Mouse (Mus musculus) liver, embryonic 13.5 days (tissue): Measurements from ENCODE around the gene Igfbp3. TPM values are rescaled to one million over a fixed set of nuclear protein-coding genes. Genes with fewer than 3 reads are reported as not detected.

Source experiments
- ATAC-seq: fragments of 200-750 bp; cut with Nextera tagmentation; 2 replicates; pipeline ENCODE4 v1.8.0; 2017; ENCODE audit warnings: low read depth, mild to moderate bottlenecking, moderate number of reproducible peaks, moderate library complexity
- DNase-seq: peaks from one replicate; pipeline ENCODE4 v3.0.0; 2022
- H3K27ac ChIP-seq: fragments of 300-500 bp; sonication (generic); 2 replicates; pipeline ENCODE4 v1.5.1; 2015; ENCODE audit warnings: moderate library complexity, mild to moderate bottlenecking, inconsistent platforms
- H3K27me3 ChIP-seq: fragments of 300-500 bp; sonication (generic); 2 replicates; pipeline ENCODE4 v1.6.1; 2015; ENCODE audit warnings: mild to moderate bottlenecking, inconsistent platforms
- H3K36me3 ChIP-seq: fragments of 300-500 bp; sonication (generic); 2 replicates; pipeline ENCODE4 v1.6.1; 2015; ENCODE audit warnings: mild to moderate bottlenecking, inconsistent platforms
- H3K4me1 ChIP-seq: fragments of 300-500 bp; sonication (generic); replicated peaks from 2 replicates; pipeline ENCODE4 v1.6.1; 2015; ENCODE audit warnings: inconsistent platforms
- H3K4me2 ChIP-seq: fragments of 300-500 bp; sonication (generic); 2 replicates; pipeline ENCODE4 v1.6.1; 2015; ENCODE audit warnings: inconsistent platforms, mild to moderate bottlenecking, moderate library complexity
- H3K4me3 ChIP-seq: fragments of 300-500 bp; sonication (generic); replicated peaks from 2 replicates; pipeline ENCODE4 v1.5.1; 2015; ENCODE audit warnings: mild to moderate bottlenecking, inconsistent platforms
- H3K9ac ChIP-seq: fragments of 300-500 bp; sonication (generic); 2 replicates; pipeline ENCODE4 v1.6.1; 2015; ENCODE audit warnings: mild to moderate bottlenecking, inconsistent platforms
- H3K9me3 ChIP-seq: fragments of 300-500 bp; sonication (generic); replicated peaks from 2 replicates; pipeline ENCODE4 v1.6.1; 2016; ENCODE audit warnings: inconsistent platforms
- WGBS: fragments of 180-500 bp; shearing (Covaris S2); methylation state at CpG from one replicate; pipeline ENCODE4 v1.1.7; 2015; ENCODE audit not compliant: insufficient replicate concordance; 5-methylcytosine and 5-hydroxymethylcytosine counted together
- polyA plus RNA-seq: library from polyadenylated mRNA; unstranded; fragments of >200 nt; fragmentation: Nextera tagmentation; extraction: Ambion mirVana; gene quantifications from 2 replicates; pipeline ENCODE4 v1.2.1, GENCODE M21; 2015

Igfbp3 gene
- polyA plus RNA-seq, 1 experiment from 2014 or later = 22.8 TPM

DNA sequence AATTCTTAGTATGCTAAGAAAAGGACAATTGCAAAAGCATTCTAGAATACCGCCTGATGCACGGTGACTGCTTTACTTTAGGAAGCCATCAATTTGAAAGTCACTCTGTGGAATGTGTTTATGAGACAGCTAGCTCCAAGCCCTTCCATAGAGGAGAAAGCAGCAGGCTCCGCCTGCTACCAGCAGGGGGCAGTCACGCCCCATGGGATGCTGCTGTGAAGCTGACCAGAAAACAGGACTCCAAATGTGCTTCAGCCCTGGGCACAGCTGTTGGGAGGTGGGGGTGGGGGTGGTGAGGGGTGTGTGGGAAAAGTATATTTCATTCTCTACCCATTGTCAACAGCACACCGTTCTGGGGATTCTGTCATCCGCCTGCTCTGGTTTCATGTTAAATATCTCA, 3.4 kb downstream of the Igfbp3 start:
- Histone ChIP-seq H3K9me3 (no peaks in the 10 kb centered on the region), H3K27me3 (peaks cover 45% of the 10 kb centered on the region), H3K36me3 (no peaks in the 10 kb centered on the region), H3K27ac (no peak overlapping the region), H3K9ac (no peak overlapping the region), H3K4me3 (no peak overlapping the region), H3K4me2 (no peak overlapping the region), H3K4me1 (no peaks in the 10 kb centered on the region)
- ATAC-seq (no peak), DNase-seq (no peak)
- WGBS = 21% methylated on average over 6 of the region's 6 CpGs

DNA sequence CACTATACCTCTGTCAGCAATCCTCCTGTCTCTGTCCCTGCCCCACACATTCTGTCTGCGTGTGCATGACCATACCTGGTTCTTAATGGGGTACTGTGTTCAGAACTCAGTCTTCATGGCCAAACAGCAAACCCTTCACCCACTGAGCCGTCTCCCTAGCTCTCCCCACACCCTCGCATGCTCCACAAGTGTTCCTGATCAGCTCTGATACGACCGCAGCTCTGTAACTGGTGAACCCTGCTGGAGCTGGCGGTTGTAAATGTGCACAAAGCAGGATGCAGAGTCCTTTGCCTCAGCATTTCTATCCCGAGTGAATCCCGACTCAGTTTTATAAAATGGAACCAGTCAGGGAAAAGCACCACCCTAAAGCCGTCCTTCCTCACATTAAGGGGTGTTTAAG, 9.9 kb downstream of the Igfbp3 start:
- Histone ChIP-seq H3K4me2 (no peak overlapping the region), H3K36me3 (no peaks in the 10 kb centered on the region), H3K4me3 (no peak overlapping the region), H3K27ac (no peak overlapping the region), H3K4me1 (no peaks in the 10 kb centered on the region), H3K9me3 (no peaks in the 10 kb centered on the region), H3K9ac (no peak overlapping the region), H3K27me3 (no peaks in the 10 kb centered on the region)
- DNase-seq (no peak), ATAC-seq (no peak)
- WGBS = 64% methylated on average over 9 of the region's 9 CpGs

DNA sequence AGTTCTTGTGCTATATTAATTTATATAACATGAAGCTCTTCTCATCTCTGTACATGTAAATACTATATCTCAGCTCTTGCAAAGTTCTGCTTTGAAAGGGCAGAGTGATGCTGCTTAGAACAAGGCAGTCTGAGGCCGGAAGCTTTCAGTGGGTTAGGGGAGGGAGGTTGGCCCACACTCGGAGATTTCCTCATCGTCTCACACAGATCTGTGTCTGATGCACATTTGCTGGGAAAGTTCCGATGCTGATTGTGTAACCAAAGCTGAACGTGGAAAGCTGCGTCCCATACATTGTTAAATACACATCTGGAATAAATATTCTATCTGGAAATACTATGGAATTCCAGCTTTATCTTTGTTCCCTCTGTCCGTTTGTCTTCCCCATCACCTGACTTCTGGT, 11.5 kb downstream of the Igfbp3 start:
- no peak for DNase-seq
- Histone ChIP-seq H3K4me2 (no peak overlapping the region), H3K9me3 (no peaks in the 10 kb centered on the region), H3K9ac (no peak overlapping the region), H3K27me3 (no peaks in the 10 kb centered on the region), H3K27ac (no peak overlapping the region), H3K4me3 (no peak overlapping the region), H3K36me3 (no peaks in the 10 kb centered on the region), H3K4me1 (no peaks in the 10 kb centered on the region)
- 52% methylated on average over 7 of the region's 7 CpGs for WGBS
- no peak for ATAC-seq

DNA sequence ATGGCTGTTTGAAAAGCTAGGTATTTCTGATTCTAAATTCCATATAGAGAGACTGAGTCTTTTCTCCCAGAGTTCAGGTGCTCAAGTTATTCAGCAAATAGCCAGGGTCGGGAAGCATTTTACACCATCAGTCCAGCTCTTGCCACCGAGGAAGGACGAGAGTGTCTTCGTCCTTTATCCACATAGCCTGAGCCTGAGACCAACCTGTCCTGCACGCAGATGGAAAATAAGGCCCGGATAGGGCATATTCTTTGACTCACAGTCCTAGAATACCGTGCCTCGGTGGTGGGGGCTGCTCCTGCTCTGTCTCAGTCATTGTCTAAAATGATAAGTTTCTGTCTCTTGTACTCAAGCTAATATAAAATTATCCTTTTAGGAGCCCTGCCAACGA, 13.3 kb downstream of the Igfbp3 start:
- ATAC-seq (no peak), DNase-seq (no peak)
- 62% methylated on average over 9 of the region's 9 CpGs for WGBS

DNA sequence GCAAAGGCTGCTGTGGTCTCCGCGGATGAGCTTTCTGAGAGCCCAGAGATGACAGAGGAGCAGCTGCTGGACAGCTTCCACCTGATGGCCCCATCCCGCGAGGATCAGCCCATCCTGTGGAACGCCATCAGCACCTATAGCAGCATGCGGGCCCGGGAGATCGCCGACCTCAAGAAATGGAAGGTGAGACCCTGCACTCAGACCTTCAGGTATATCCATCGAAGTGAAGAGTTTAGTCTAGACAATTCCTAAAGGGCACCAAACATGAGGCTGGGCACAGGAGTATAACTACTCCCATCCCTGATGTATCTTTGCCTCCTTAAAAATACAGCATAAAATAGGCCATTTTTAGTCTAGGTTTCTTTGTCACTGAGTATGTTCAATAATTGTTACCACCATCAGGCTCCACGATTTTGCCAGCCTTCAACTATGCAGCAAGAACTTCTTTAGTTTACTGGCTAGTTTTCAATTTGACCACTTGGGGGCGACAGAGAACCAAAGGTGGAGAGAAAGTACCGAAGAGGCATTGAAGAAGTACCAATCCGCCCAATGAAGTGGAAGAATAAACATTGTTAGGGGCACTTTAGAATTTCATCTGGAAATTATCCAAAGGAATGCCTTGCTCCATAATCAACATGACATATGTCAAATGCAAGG, 13.9 kb downstream of the Igfbp3 start:
- WGBS = 38% methylated on average over 14 of the region's 14 CpGs
- H3K9me3 ChIP-seq = no peaks in the 10 kb centered on the region
- DNase-seq (no peak), ATAC-seq (no peak)
- H3K9ac ChIP-seq = no peak overlapping the region
- H3K27me3 ChIP-seq = no peaks in the 10 kb centered on the region
- H3K27ac ChIP-seq = no peak overlapping the region
- H3K4me2 ChIP-seq = peak overlapping the region; percentile 41
- no peaks in the 10 kb centered on the region for H3K4me1 ChIP-seq
- H3K4me3 ChIP-seq = peak overlapping the region; percentile 51; the same call in 1 of the 2 replicates
- no peaks in the 10 kb centered on the region for H3K36me3 ChIP-seq

More for the DNA sequence above, 13.3 kb downstream of the Igfbp3 start:
- Histone ChIP-seq H3K9ac (no peak overlapping the region), H3K4me2 (no peak overlapping the region), H3K36me3 (no peaks in the 10 kb centered on the region), H3K9me3 (no peaks in the 10 kb centered on the region), H3K27me3 (no peaks in the 10 kb centered on the region), H3K4me3 (no peak overlapping the region), H3K27ac (no peak overlapping the region), H3K4me1 (no peaks in the 10 kb centered on the region)

DNA sequence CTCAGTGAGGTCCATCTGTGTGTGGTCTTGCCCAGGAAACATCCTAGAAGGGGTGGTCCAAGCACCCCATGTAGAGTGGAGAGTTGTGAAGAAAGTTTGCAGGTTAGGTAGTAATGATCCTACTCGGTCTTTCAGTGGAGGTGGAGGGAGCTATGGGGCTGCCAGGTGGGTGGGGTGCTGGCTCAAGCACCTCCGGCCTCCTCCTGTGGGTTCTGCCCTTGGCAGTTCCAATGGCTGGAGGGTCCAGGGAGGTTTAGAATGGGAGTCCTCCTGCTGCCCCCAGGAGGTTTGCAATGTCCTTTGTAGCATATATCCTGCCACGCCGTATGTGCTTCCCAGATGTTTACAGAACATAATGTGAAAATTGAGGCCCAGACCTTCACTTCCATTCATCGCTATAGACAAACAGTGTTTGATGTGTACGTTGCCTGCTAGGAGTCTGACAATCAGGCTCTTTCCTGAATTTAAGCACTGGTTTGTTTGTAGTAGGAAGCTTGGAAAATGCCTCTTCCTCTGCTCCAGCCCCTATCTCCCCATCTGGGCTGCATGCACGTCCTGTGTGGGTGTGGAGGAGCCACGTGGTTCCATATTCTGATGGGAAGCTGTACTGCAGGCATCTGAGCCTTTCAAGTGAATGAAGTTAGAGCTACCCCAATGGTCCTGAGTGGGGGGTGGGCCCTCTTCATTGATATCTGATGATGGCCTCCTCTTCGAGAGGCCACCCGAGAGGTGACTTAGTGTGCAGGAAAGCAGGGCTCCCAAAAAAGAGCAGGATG, 15.1 kb downstream of the Igfbp3 start:
- DNase-seq (no peak), ATAC-seq (no peak)
- Histone ChIP-seq H3K4me3 (peak overlapping the region; percentile 51), H3K36me3 (no peaks in the 10 kb centered on the region), H3K4me1 (0 out of 2 replicates have a peak, but pooled peaks cover 5% of the 10 kb centered on the region), H3K4me2 (peak overlapping the region; percentile 41), H3K9me3 (no peaks in the 10 kb centered on the region), H3K27me3 (no peaks in the 10 kb centered on the region), H3K27ac (0 out of 2 replicates have a peak overlapping the region, but pooled peaks have one; percentile 37), H3K9ac (peak overlapping the region; percentile 56)
- 43% methylated on average over 10 of the region's 10 CpGs for WGBS

DNA sequence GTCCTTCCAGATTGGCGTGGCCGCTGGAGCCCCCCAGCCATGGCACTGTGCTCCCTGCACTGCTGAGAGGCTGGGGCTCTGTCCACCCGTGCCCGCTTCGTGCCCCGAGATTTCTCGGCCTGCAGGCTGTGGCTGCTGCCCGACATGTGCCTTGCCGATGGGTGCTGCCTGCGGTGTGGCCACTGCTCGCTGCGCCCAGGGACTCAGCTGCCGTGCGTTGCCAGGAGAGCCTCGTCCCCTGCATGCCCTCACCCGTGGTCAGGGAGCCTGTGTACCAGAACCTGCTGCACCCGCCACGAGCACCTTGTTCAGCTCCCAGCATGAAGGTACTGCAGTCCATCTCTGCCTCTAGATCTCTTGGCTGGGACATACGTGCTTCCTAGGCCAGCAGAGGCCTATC, 15.7 kb downstream of the Igfbp3 start:
- WGBS = 74% methylated on average over 19 of the region's 19 CpGs
- peak; percentile 11 for ATAC-seq

DNA sequence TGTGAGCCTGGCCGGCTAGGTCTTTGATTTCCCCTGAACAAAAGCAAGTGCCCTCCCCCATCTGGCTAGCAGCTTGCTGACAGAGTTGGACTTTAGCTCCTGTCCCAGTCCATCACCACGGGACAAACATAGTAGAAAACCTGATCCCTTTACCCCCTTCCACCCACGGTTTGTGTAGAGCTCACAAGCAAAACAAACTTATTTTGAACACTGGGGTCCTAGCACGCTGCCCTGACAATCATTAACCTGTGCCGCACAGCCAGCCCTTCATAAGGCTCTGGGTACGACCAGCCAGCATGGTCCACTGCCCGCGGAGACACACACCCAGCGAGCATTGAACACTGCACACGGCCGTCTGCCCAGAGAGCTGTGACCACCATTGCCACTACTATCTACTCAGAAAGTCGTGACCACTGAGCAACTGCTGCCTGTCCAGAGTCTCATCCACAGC, 16.2 kb downstream of the Igfbp3 start, which contains the start of gene Igfbp1:
Igfbp1 (plus strand) TSS at position 292 of the 451 bp plus-strand sequence.
- peak within 1 kb of the TSS; percentile 41 for H3K4me2 ChIP-seq
- ATAC-seq (peak; percentile 69), DNase-seq (peak; percentile 11)
- H3K4me1 ChIP-seq = 0 out of 2 replicates have a peak, but pooled peaks cover 6% of the 10 kb centered on the region
- no peaks in the 10 kb centered on the region for H3K27me3 ChIP-seq
- no peaks in the 10 kb centered on the region for H3K36me3 ChIP-seq
- H3K27ac ChIP-seq = peak within 1 kb of the TSS; percentile 74
- H3K9me3 ChIP-seq = no peaks in the 10 kb centered on the region
- WGBS = 59% methylated on average over 12 of the region's 12 CpGs
- peak within 1 kb of the TSS; percentile 51 for H3K4me3 ChIP-seq
- peak within 1 kb of the TSS; percentile 56 for H3K9ac ChIP-seq

More for the DNA sequence above, 15.7 kb downstream of the Igfbp3 start:
- Histone ChIP-seq H3K4me2 (peak overlapping the region; percentile 41), H3K27me3 (no peaks in the 10 kb centered on the region), H3K9me3 (no peaks in the 10 kb centered on the region), H3K9ac (peak overlapping the region; percentile 56), H3K4me1 (0 out of 2 replicates have a peak, but pooled peaks cover 6% of the 10 kb centered on the region), H3K4me3 (peak overlapping the region; percentile 51), H3K27ac (peak overlapping the region; percentile 37; the same call in 1 of the 2 replicates), H3K36me3 (no peaks in the 10 kb centered on the region)
- no peak for DNase-seq

DNA sequence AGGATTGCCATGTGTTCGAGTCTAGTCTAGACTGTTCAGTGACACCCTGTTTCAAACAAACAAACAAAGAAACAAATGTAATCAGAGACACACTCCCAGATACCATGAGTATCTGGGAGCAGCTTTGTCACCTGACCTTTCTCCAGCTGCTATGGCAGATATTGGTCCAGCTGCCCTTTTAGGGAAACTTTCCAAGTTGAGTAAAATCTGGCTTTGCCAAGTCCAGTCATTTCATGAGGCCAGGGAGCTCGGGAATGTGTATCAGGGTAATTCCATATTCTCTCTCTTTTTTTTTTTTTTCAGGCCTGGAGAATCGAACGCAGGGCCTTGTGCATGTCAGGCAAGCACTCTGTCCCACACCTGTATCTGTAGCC, 18.4 kb downstream of the Igfbp3 start:
- no peaks in the 10 kb centered on the region for H3K9me3 ChIP-seq
- no peak overlapping the region for H3K4me3 ChIP-seq
- no peak overlapping the region for H3K9ac ChIP-seq
- no peaks in the 10 kb centered on the region for H3K27me3 ChIP-seq
- no peak for DNase-seq
- ATAC-seq = no peak
- no peaks in the 10 kb centered on the region for H3K36me3 ChIP-seq
- H3K4me1 ChIP-seq = peaks cover 10% of the 10 kb centered on the region; the same call in 1 of the 2 replicates
- WGBS = 62% methylated on average over 4 of the region's 4 CpGs
- no peak overlapping the region for H3K4me2 ChIP-seq
- no peak overlapping the region for H3K27ac ChIP-seq

DNA sequence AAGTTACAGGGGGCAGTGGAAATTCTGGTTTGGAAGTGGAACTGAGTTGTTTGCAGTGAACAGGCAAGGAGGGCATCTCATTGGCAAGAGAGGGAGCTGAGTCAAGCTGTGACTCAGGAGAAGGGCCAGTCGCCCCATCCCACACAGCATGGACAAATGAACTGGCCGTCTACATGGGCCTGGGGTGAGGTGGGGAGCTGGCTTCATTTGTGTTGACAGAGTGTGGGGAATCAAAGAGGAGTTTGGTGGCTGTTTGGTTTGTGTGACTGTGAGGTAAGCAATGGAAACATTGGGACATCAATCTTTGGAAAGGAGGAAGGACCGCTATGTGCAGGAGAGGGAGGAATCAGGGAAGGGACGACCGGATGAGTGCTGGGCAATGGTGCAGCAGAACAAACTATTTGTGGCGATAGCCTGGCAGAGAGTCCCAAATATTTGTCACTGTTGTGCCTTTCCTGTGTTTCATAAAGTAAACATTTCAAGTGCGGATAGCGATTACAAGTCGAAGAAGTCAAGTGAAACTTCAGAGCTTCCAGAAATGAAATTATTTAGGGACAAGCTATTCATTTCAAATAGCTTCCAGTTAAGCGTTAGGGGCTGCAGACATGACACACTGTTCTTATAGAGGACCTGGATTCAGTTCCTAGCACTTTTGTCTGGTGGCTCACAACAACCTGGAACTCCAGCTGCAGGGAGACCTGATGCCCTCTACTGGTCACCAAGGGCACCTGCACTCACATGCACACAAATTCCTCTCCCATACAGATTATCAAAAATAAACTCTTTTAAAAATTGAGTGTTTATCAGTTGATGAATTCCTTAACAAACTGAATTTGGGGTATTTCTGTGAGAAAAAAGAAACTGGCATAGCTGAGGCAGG, 19.1 kb downstream of the Igfbp3 start:
- Histone ChIP-seq H3K4me3 (no peak overlapping the region), H3K9me3 (no peaks in the 10 kb centered on the region), H3K36me3 (no peaks in the 10 kb centered on the region), H3K27ac (no peak overlapping the region; the same call in 1 of the 2 replicates), H3K4me2 (no peak overlapping the region), H3K4me1 (peaks cover 10% of the 10 kb centered on the region; the same call in 1 of the 2 replicates), H3K9ac (no peak overlapping the region), H3K27me3 (no peaks in the 10 kb centered on the region)
- no peak for DNase-seq
- WGBS = 66% methylated on average over 10 of the region's 10 CpGs
- ATAC-seq = peak; percentile 13; the same call in 1 of the 2 replicates

DNA sequence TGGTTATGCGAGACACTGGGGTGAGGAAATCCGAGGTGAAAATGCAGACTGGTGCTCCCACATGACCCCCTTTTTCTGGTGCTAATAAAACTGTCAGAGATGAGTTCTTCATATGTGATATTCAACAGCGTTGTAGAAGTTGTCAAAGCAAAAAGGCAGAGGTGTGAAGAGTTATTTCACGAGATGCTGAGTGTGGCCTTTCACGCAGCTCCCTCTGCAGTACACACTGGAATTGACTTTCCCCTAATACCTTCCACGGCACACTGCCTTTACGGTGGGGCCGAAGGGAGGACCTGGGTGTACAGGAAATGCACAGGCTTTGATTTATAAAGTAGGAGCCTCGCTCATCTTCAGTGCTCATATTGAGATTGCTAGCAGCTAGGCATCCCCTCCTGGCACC, 20.6 kb downstream of the Igfbp3 start:
- no peaks in the 10 kb centered on the region for H3K9me3 ChIP-seq
- ATAC-seq = no peak
- H3K36me3 ChIP-seq = no peaks in the 10 kb centered on the region
- no peak overlapping the region for H3K9ac ChIP-seq
- 52% methylated on average over 9 of the region's 9 CpGs for WGBS
- H3K27ac ChIP-seq = peak overlapping the region; percentile 9; the same call in 1 of the 2 replicates
- no peak overlapping the region for H3K4me3 ChIP-seq
- H3K4me2 ChIP-seq = no peak overlapping the region
- peaks cover 10% of the 10 kb centered on the region; the same call in 1 of the 2 replicates for H3K4me1 ChIP-seq
- no peak for DNase-seq
- H3K27me3 ChIP-seq = no peaks in the 10 kb centered on the region
